Mouse (Mus musculus) E14TG2a.4 (cell line): ENCODE results near the gene Capn1.

Experiments used
- CTCF ChIP-seq: conservative IDR thresholded peaks from 2 replicates; pipeline ENCODE4 v1.5.1; 2014; ENCODE audit warnings: low read length
- NANOG ChIP-seq: IDR thresholded peaks from 2 replicates; pipeline ENCODE4 v1.6.1; 2014; ENCODE audit warnings: borderline replicate concordance, low read length, mixed read lengths
- POU5F1 ChIP-seq: IDR thresholded peaks from 2 replicates; pipeline ENCODE4 v1.6.1; 2014; ENCODE audit warnings: low read length, borderline replicate concordance

- TF ChIP-seq CTCF (no peak), NANOG (no peak), POU5F1 (no peak)
Observed at GRCm38 (mm10) chr19:6061021-6061533, 45.4 kb upstream of the Capn1 start, which contains the start of gene Znhit2.
